Comparison of ENCODE assay signal across 13 mouse cellular contexts in the genomic region with DNA sequence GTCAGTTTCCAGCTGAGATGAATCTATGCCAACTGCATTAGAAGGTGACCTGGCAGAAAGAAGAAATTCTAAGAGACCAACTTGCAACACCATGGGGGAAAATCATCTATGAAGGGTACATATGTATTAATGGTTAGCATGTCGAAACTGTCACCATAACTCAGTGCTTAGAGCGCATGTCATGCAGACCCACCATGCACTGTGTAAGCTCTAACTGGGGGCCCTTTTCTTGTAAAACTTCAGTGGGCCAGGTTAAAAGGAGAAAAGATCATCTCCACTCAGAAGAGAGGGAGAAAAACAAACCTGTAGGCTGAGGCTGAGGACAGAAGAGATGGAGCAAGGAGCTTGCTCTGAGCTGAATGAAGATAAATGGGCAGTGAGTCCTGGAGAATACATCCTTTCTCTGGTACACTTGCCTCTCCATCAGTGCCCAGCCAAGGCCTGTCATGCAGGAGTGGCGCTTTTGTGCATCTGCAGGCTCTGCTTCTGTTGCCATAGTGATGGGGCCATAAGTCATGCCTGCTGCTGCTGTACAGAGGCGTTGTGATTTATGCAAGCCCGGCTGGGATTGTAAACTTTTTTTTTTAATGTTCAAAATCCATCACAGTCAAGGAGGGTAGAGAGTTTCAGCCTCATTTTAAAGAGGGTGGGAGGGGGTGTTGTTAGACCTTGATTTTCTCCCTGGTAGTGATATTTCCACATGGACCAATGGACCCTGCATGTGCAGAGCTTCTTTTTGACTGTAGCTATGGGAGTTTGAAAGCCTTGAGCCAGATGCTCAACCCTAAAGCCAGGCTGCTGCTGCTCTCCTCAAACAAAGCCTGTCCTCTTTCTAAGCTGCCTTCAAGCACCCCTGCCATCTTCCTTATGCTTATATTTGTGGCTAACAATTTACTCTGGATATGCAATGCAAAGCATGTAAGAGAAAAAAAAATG.
DNase-seq lines count a peak whose midpoint lies in the region; ATAC-seq and TF ChIP-seq lines count a peak whose summit lies in the region.
"Had no signal": no experiment of that assay in that cellular context is flagged by ENCODE, and none has a peak within 500 bp of the region (broad histone marks: within the 10 kb centered on the region; RNA-seq: fewer than 3 reads in every experiment).

No protein-coding gene starts in this region.

- no peak for TF ChIP-seq CTCF in hindbrain, postnatal 0 days (IDR thresholded peaks at IDR 0.05; ENCODE audit: low read depth)

- no peak overlapping the region for H3K27ac ChIP-seq in embryonic facial prominence, embryonic 11.5 days (replicated peaks; ENCODE audit: low read depth, low read length)
- H3K27ac ChIP-seq in embryonic facial prominence, embryonic 10.5 days (replicated peaks) = no peak overlapping the region
- no peak overlapping the region for H3K27ac ChIP-seq in embryonic facial prominence, embryonic 14.5 days (replicated peaks; ENCODE audit: low read depth, low read length)
- H3K27ac ChIP-seq in hindbrain, postnatal 0 days = 0 out of 2 replicates have a peak overlapping the region, but pooled peaks have one; percentile 7
- no peak overlapping the region for H3K27ac ChIP-seq in heart, embryonic 10.5 days
- H3K27ac ChIP-seq: liver, embryonic 13.5 days had no signal

- H3K4me1 ChIP-seq in embryonic facial prominence, embryonic 11.5 days (ENCODE audit: control insufficient read depth, insufficient read depth, low read length) = no peaks in the 10 kb centered on the region
- no peaks in the 10 kb centered on the region for H3K4me1 ChIP-seq in embryonic facial prominence, embryonic 10.5 days
- H3K4me1 ChIP-seq in embryonic facial prominence, embryonic 14.5 days (ENCODE audit: control insufficient read depth, insufficient read depth, low read length) = no peaks in the 10 kb centered on the region
- H3K4me1 ChIP-seq in hindbrain, postnatal 0 days (ENCODE audit: insufficient read depth, low read length) = peaks cover 6% of the 10 kb centered on the region; the same call in 1 of the 2 replicates
- no peaks in the 10 kb centered on the region for H3K4me1 ChIP-seq in heart, embryonic 10.5 days
- H3K4me1 ChIP-seq: liver, embryonic 13.5 days; megakaryocyte, embryonic 14.5 days had no signal

- H3K27me3 ChIP-seq in embryonic facial prominence, embryonic 11.5 days (ENCODE audit: control insufficient read depth, insufficient read depth, low read length) = no peaks in the 10 kb centered on the region
- H3K27me3 ChIP-seq in embryonic facial prominence, embryonic 10.5 days (replicated peaks; ENCODE audit: low read depth, poor library complexity, severe bottlenecking) = no peaks in the 10 kb centered on the region
- no peaks in the 10 kb centered on the region for H3K27me3 ChIP-seq in embryonic facial prominence, embryonic 14.5 days (replicated peaks; ENCODE audit: control insufficient read depth, insufficient read depth, low read length)
- H3K27me3 ChIP-seq in hindbrain, postnatal 0 days (ENCODE audit: insufficient read depth, low read length) = no peaks in the 10 kb centered on the region
- H3K27me3 ChIP-seq in heart, embryonic 10.5 days (ENCODE audit: insufficient read depth, poor library complexity, severe bottlenecking) = no peaks in the 10 kb centered on the region
- H3K27me3 ChIP-seq: liver, embryonic 13.5 days; megakaryocyte, embryonic 14.5 days had no signal

- no peak overlapping the region for H3K9ac ChIP-seq in embryonic facial prominence, embryonic 11.5 days (replicated peaks; ENCODE audit: low read length)
- H3K9ac ChIP-seq in embryonic facial prominence, embryonic 14.5 days (ENCODE audit: low read depth, low read length) = no peak overlapping the region
- no peak overlapping the region for H3K9ac ChIP-seq in hindbrain, postnatal 0 days (replicated peaks; ENCODE audit: low read length)
- H3K9ac ChIP-seq: liver, embryonic 13.5 days had no signal

- H3K9me3 ChIP-seq in embryonic facial prominence, embryonic 11.5 days (replicated peaks; ENCODE audit: control insufficient read depth, low read length) = no peaks in the 10 kb centered on the region
- no peaks in the 10 kb centered on the region for H3K9me3 ChIP-seq in embryonic facial prominence, embryonic 10.5 days
- no peaks in the 10 kb centered on the region for H3K9me3 ChIP-seq in embryonic facial prominence, embryonic 14.5 days (ENCODE audit: control insufficient read depth, low read length)
- no peaks in the 10 kb centered on the region for H3K9me3 ChIP-seq in hindbrain, postnatal 0 days (ENCODE audit: low read length)
- no peaks in the 10 kb centered on the region for H3K9me3 ChIP-seq in heart, embryonic 10.5 days
- H3K9me3 ChIP-seq: liver, embryonic 13.5 days had no signal

- H3K36me3 ChIP-seq in embryonic facial prominence, embryonic 11.5 days (replicated peaks; ENCODE audit: control insufficient read depth, insufficient read depth, low read depth, low read length) = no peaks in the 10 kb centered on the region
- no peaks in the 10 kb centered on the region for H3K36me3 ChIP-seq in embryonic facial prominence, embryonic 10.5 days (replicated peaks)
- no peaks in the 10 kb centered on the region for H3K36me3 ChIP-seq in embryonic facial prominence, embryonic 14.5 days (ENCODE audit: control insufficient read depth, insufficient read depth, low read length)
- H3K36me3 ChIP-seq in hindbrain, postnatal 0 days (ENCODE audit: insufficient read depth, low read length) = no peaks in the 10 kb centered on the region
- H3K36me3 ChIP-seq in heart, embryonic 10.5 days = no peaks in the 10 kb centered on the region
- H3K36me3 ChIP-seq: liver, embryonic 13.5 days had no signal

- H3K4me3 ChIP-seq in embryonic facial prominence, embryonic 11.5 days (ENCODE audit: low read depth, low read length) = no peak overlapping the region
- no peak overlapping the region for H3K4me3 ChIP-seq in embryonic facial prominence, embryonic 10.5 days
- no peak overlapping the region for H3K4me3 ChIP-seq in embryonic facial prominence, embryonic 14.5 days (ENCODE audit: low read depth, low read length)
- H3K4me3 ChIP-seq in hindbrain, postnatal 0 days (ENCODE audit: low read length) = no peak overlapping the region
- no peak overlapping the region for H3K4me3 ChIP-seq in heart, embryonic 10.5 days
- H3K4me3 ChIP-seq: liver, embryonic 13.5 days; megakaryocyte, embryonic 14.5 days had no signal

- 64% methylated on average over 5 of the region's 5 CpGs for WGBS in embryonic facial prominence, embryonic 11.5 days
- 74% methylated on average over 5 of the region's 5 CpGs for WGBS in embryonic facial prominence, embryonic 10.5 days
- WGBS in embryonic facial prominence, embryonic 14.5 days = 65% methylated on average over 5 of the region's 5 CpGs
- WGBS in hindbrain, postnatal 0 days = 30% methylated on average over 5 of the region's 5 CpGs
- 74% methylated on average over 5 of the region's 5 CpGs for WGBS in heart, embryonic 10.5 days

- H3K4me2 ChIP-seq in embryonic facial prominence, embryonic 11.5 days (ENCODE audit: low read depth, low read length) = no peak overlapping the region
- H3K4me2 ChIP-seq in embryonic facial prominence, embryonic 14.5 days (ENCODE audit: low read depth, low read length) = no peak overlapping the region
- H3K4me2 ChIP-seq in hindbrain, postnatal 0 days (ENCODE audit: low read depth, low read length) = no peak overlapping the region
- H3K4me2 ChIP-seq: liver, embryonic 13.5 days had no signal

- 0 out of 2 replicates have a peak, but pooled peaks have one; percentile 56 for ATAC-seq in embryonic facial prominence, embryonic 11.5 days (replicated peaks; ENCODE audit: insufficient number of reproducible peaks, low FRiP score, low TSS enrichment, low read depth)
- peak; percentile 57; the same call in 1 of the 2 replicates for ATAC-seq in embryonic facial prominence, embryonic 14.5 days (ENCODE audit: low read depth)
- ATAC-seq in hindbrain, postnatal 0 days = peak; percentile 92

- DNase-seq in embryonic facial prominence, embryonic 11.5 days (ENCODE audit: low spot score) = peak; percentile 33
- no peak for DNase-seq in embryonic facial prominence, embryonic 10.5 days (ENCODE audit: low spot score)
- no peak for DNase-seq in embryonic facial prominence, embryonic 14.5 days (ENCODE audit: low spot score)
- DNase-seq in hindbrain, postnatal 0 days (ENCODE audit: low spot score) = peak; percentile 77
- peak; percentile 57 for DNase-seq in neural tube, embryonic 10.5 days (ENCODE audit: extremely low spot score, low spot score)
- no peak for DNase-seq in heart, embryonic 10.5 days (ENCODE audit: low spot score)
- no peak for DNase-seq in gastrocnemius, postnatal 10 days
- no peak for DNase-seq in spleen, postnatal 10 days (ENCODE audit: low spot score in 2 of 2)
- DNase-seq: B cell, adult 2 months; cerebellum, postnatal 36 days; heart, postnatal 36 days; liver, embryonic 13.5 days had no signal

Comparison
In these comparisons a context has a peak if more than half of its experiments do, and no peak if none do; other contexts are left out.
1. DNase-seq: peak in embryonic facial prominence, embryonic 11.5 days (single experiment), hindbrain, postnatal 0 days (single experiment) and neural tube, embryonic 10.5 days (single experiment); none in embryonic facial prominence, embryonic 10.5 days (single experiment), embryonic facial prominence, embryonic 14.5 days (single experiment), heart, embryonic 10.5 days (single experiment), gastrocnemius, postnatal 10 days (single experiment) and spleen, postnatal 10 days (0 of 2).
2. Peak in every context shown above with its lines, with median percentiles within 50 percentile points of each other: ATAC-seq.